Mouse (Mus musculus): Measurements from ENCODE around the gene Aox2. TPM values are rescaled to one million over a fixed set of nuclear protein-coding genes. Genes with fewer than 3 reads are reported as not detected.

Aox2 gene
- polyA plus RNA-seq, 1 experiment: 0.46 TPM

GRCm38 (mm10) chr1:58311221-58311864 is 33.2 kb downstream of the Aox2 start:
- no peak overlapping the region for H3K27ac ChIP-seq (ENCODE audit: control insufficient read depth, insufficient read depth, low read length)
- DNase-seq: peak; percentile 44
- no peaks in the 10 kb centered on the region for H3K36me3 ChIP-seq (ENCODE audit: control insufficient read depth, insufficient read depth, low read length)
- no peak overlapping the region for H3K4me3 ChIP-seq (ENCODE audit: control insufficient read depth, insufficient read depth, low read length)
- TF ChIP-seq POLR2A (IDR thresholded peaks at IDR 0.05; ENCODE audit: control insufficient read depth, extremely low read depth, insufficient read depth, low read length, poor library complexity) (no peak), CTCF (IDR thresholded peaks at IDR 0.05; ENCODE audit: borderline replicate concordance, control insufficient read depth, extremely low read depth, insufficient read depth, low read length, poor library complexity) (no peak)
- no peaks in the 10 kb centered on the region for H3K27me3 ChIP-seq (ENCODE audit: control insufficient read depth, insufficient read depth, low read length)
- peaks cover 8% of the 10 kb centered on the region for H3K4me1 ChIP-seq (replicated peaks; ENCODE audit: control insufficient read depth, insufficient read depth, low read length)
- 9% methylated on average over 7 of the region's 7 CpGs for WGBS

GRCm38 (mm10) chr1:58313173-58313572 is 35.0 kb downstream of the Aox2 start:
- Histone ChIP-seq H3K36me3 (ENCODE audit: control insufficient read depth, insufficient read depth, low read length) (no peaks in the 10 kb centered on the region), H3K4me3 (ENCODE audit: control insufficient read depth, insufficient read depth, low read length) (no peak overlapping the region), H3K27ac (ENCODE audit: control insufficient read depth, insufficient read depth, low read length) (no peak overlapping the region), H3K4me1 (replicated peaks; ENCODE audit: control insufficient read depth, insufficient read depth, low read length) (peaks cover 8% of the 10 kb centered on the region), H3K27me3 (ENCODE audit: control insufficient read depth, insufficient read depth, low read length) (no peaks in the 10 kb centered on the region)
- DNase-seq: no peak
- no peak for TF ChIP-seq CTCF (IDR thresholded peaks at IDR 0.05; ENCODE audit: borderline replicate concordance, control insufficient read depth, extremely low read depth, insufficient read depth, low read length, poor library complexity)
- TF ChIP-seq POLR2A (IDR thresholded peaks at IDR 0.05; ENCODE audit: control insufficient read depth, extremely low read depth, insufficient read depth, low read length, poor library complexity): no peak
- WGBS: 99% methylated on average over 8 of the region's 8 CpGs

GRCm38 (mm10) chr1:58315532-58315931 is 37.4 kb downstream of the Aox2 start:
- TF ChIP-seq CTCF (IDR thresholded peaks at IDR 0.05; ENCODE audit: borderline replicate concordance, control insufficient read depth, extremely low read depth, insufficient read depth, low read length, poor library complexity) (no peak), POLR2A (IDR thresholded peaks at IDR 0.05; ENCODE audit: control insufficient read depth, extremely low read depth, insufficient read depth, low read length, poor library complexity) (no peak)
- no peaks in the 10 kb centered on the region for H3K36me3 ChIP-seq (ENCODE audit: control insufficient read depth, insufficient read depth, low read length)
- no peak for DNase-seq
- no peaks in the 10 kb centered on the region for H3K27me3 ChIP-seq (ENCODE audit: control insufficient read depth, insufficient read depth, low read length)
- H3K4me3 ChIP-seq (ENCODE audit: control insufficient read depth, insufficient read depth, low read length): no peak overlapping the region
- whole genome bisulfite sequencing: 34% methylated on average over 6 of the region's 6 CpGs
- H3K27ac ChIP-seq (ENCODE audit: control insufficient read depth, insufficient read depth, low read length): no peak overlapping the region
- peaks cover 8% of the 10 kb centered on the region for H3K4me1 ChIP-seq (replicated peaks; ENCODE audit: control insufficient read depth, insufficient read depth, low read length)

- Histone ChIP-seq H3K4me3 (ENCODE audit: control insufficient read depth, insufficient read depth, low read length) (no peak overlapping the region), H3K27ac (ENCODE audit: control insufficient read depth, insufficient read depth, low read length) (no peak overlapping the region), H3K36me3 (ENCODE audit: control insufficient read depth, insufficient read depth, low read length) (no peaks in the 10 kb centered on the region), H3K27me3 (ENCODE audit: control insufficient read depth, insufficient read depth, low read length) (no peaks in the 10 kb centered on the region), H3K4me1 (replicated peaks; ENCODE audit: control insufficient read depth, insufficient read depth, low read length) (no peaks in the 10 kb centered on the region)
- DNase-seq: no peak
- no peak for TF ChIP-seq POLR2A (IDR thresholded peaks at IDR 0.05; ENCODE audit: control insufficient read depth, extremely low read depth, insufficient read depth, low read length, poor library complexity)
- no peak for TF ChIP-seq CTCF (IDR thresholded peaks at IDR 0.05; ENCODE audit: borderline replicate concordance, control insufficient read depth, extremely low read depth, insufficient read depth, low read length, poor library complexity)
- 27% methylated on average over 4 of the region's 4 CpGs for WGBS
Observed at GRCm38 (mm10) chr1:58333222-58333621, 55.1 kb downstream of the Aox2 start.

GRCm38 (mm10) chr1:58339901-58340300 is 61.8 kb downstream of the Aox2 start:
- Histone ChIP-seq H3K27me3 (ENCODE audit: control insufficient read depth, insufficient read depth, low read length) (no peaks in the 10 kb centered on the region), H3K36me3 (ENCODE audit: control insufficient read depth, insufficient read depth, low read length) (no peaks in the 10 kb centered on the region), H3K4me3 (ENCODE audit: control insufficient read depth, insufficient read depth, low read length) (no peak overlapping the region), H3K27ac (ENCODE audit: control insufficient read depth, insufficient read depth, low read length) (no peak overlapping the region), H3K4me1 (replicated peaks; ENCODE audit: control insufficient read depth, insufficient read depth, low read length) (no peaks in the 10 kb centered on the region)
- TF ChIP-seq CTCF (IDR thresholded peaks at IDR 0.05; ENCODE audit: borderline replicate concordance, control insufficient read depth, extremely low read depth, insufficient read depth, low read length, poor library complexity) (no peak), POLR2A (IDR thresholded peaks at IDR 0.05; ENCODE audit: control insufficient read depth, extremely low read depth, insufficient read depth, low read length, poor library complexity) (no peak)
- WGBS: 88% methylated on average over 1 of the region's 1 CpGs
- DNase-seq: no peak

GRCm38 (mm10) chr1:58341576-58341975 is 63.5 kb downstream of the Aox2 start:
- Histone ChIP-seq H3K27me3 (ENCODE audit: control insufficient read depth, insufficient read depth, low read length) (no peaks in the 10 kb centered on the region), H3K4me1 (replicated peaks; ENCODE audit: control insufficient read depth, insufficient read depth, low read length) (no peaks in the 10 kb centered on the region), H3K4me3 (ENCODE audit: control insufficient read depth, insufficient read depth, low read length) (no peak overlapping the region), H3K36me3 (ENCODE audit: control insufficient read depth, insufficient read depth, low read length) (no peaks in the 10 kb centered on the region), H3K27ac (ENCODE audit: control insufficient read depth, insufficient read depth, low read length) (no peak overlapping the region)
- TF ChIP-seq CTCF (IDR thresholded peaks at IDR 0.05; ENCODE audit: borderline replicate concordance, control insufficient read depth, extremely low read depth, insufficient read depth, low read length, poor library complexity): no peak
- no peak for TF ChIP-seq POLR2A (IDR thresholded peaks at IDR 0.05; ENCODE audit: control insufficient read depth, extremely low read depth, insufficient read depth, low read length, poor library complexity)
- 82% methylated on average over 7 of the region's 7 CpGs for WGBS
- DNase-seq: no peak

- WGBS: 41% methylated on average over 4 of the region's 4 CpGs
- no peak for DNase-seq
- no peak overlapping the region for H3K27ac ChIP-seq (ENCODE audit: control insufficient read depth, insufficient read depth, low read length)
- H3K4me1 ChIP-seq (replicated peaks; ENCODE audit: control insufficient read depth, insufficient read depth, low read length): no peaks in the 10 kb centered on the region
- TF ChIP-seq CTCF (IDR thresholded peaks at IDR 0.05; ENCODE audit: borderline replicate concordance, control insufficient read depth, extremely low read depth, insufficient read depth, low read length, poor library complexity): no peak
- no peak for TF ChIP-seq POLR2A (IDR thresholded peaks at IDR 0.05; ENCODE audit: control insufficient read depth, extremely low read depth, insufficient read depth, low read length, poor library complexity)
- no peaks in the 10 kb centered on the region for H3K36me3 ChIP-seq (ENCODE audit: control insufficient read depth, insufficient read depth, low read length)
- H3K4me3 ChIP-seq (ENCODE audit: control insufficient read depth, insufficient read depth, low read length): no peak overlapping the region
- no peaks in the 10 kb centered on the region for H3K27me3 ChIP-seq (ENCODE audit: control insufficient read depth, insufficient read depth, low read length)
Observed at GRCm38 (mm10) chr1:58343861-58344260, 65.7 kb downstream of the Aox2 start.

All from thymus, adult 2 months (tissue).